Mouse (Mus musculus) NIH3T3 (cell line): ENCODE measurements at regions not wholly inside any gene's neighbourhood (a gene's known extent, or its start where the extent isn't known, plus 50 kb on each side); places are given as distances from the start of the nearest gene placed in this dataset.

Experiments used
- DNase-seq: peaks from one replicate; pipeline ENCODE4 v3.0.0-alpha.2; 2012; ENCODE audit warnings: low read depth

- no peak for DNase-seq
These were observed 258.8 kb downstream of the Fzd1 start for GRCm38 (mm10) chr5:4499036-4499435.

- no peak for DNase-seq
These were observed 259.4 kb downstream of the Fzd1 start for GRCm38 (mm10) chr5:4498425-4498824.

GRCm38 (mm10) chr5:4496907-4497200 lies 261.0 kb downstream of the Fzd1 start:
- no peak for DNase-seq

- peak; percentile 63 for DNase-seq
These were observed 261.5 kb downstream of the Fzd1 start for GRCm38 (mm10) chr5:4496132-4496906.

- DNase-seq: no peak
These were observed 262.4 kb downstream of the Fzd1 start for GRCm38 (mm10) chr5:4495482-4495881.

- DNase-seq: no peak
These were observed 271.3 kb downstream of the Fzd1 start for GRCm38 (mm10) chr5:4486391-4487132.

GRCm38 (mm10) chr5:4485542-4486390 lies 272.1 kb downstream of the Fzd1 start:
- peak; percentile 74 for DNase-seq

GRCm38 (mm10) chr5:4484780-4485179 lies 273.1 kb downstream of the Fzd1 start:
- no peak for DNase-seq

GRCm38 (mm10) chr5:4484151-4484550 lies 273.7 kb downstream of the Fzd1 start:
- no peak for DNase-seq

GRCm38 (mm10) chr5:4474255-4474654 lies 282.1 kb downstream of the Mterf1b start:
- no peak for DNase-seq
